Mouse (Mus musculus): ENCODE results near the gene Kmt2d.

DNA sequence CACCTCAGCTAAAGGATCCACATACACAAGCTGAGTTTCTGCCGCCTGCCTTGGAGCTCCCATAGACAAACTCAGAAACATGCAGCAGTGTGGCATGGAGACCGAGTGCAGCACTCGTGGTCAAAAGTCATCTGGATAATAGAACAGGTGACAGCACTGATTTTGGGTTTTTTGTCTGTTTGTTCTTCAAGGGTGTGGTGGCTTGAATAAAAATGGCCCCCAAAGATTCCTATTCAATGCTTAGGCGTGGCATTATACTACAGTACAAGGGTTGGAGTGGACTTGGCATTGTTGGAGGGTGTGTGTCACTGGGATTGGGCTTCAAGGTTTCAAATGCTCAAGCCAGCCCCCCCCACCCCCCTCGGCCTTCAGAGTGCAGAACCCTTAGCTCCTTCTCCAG lies 48.9 kb downstream of the Kmt2d start:
- TF ChIP-seq CTCF (IDR thresholded peaks at IDR 0.05; ENCODE audit: low read depth) (no peak), EP300 (IDR thresholded peaks at IDR 0.05; ENCODE audit: low read depth) (no peak)
